Mouse (Mus musculus) adrenal gland, postnatal 36 days (tissue): ENCODE measurements around the gene Foxg1. TPM values are rescaled to one million over a fixed set of nuclear protein-coding genes. Genes with fewer than 3 reads are reported as not detected.

Source experiments
- DNase-seq, 2 experiments: peaks; one replicate each; pipeline ENCODE4 v3.0.0; 2021; ENCODE audit warnings: mixed read lengths in 1 of 2
- total RNA-seq, 2 experiments: library from RNA; stranded (reverse); gene quantifications; 2 replicates each; pipeline ENCODE4 v1.2.3; 2021

The Foxg1 gene
- total RNA-seq, 2 experiments from 2014 or later, result not detected

DNA sequence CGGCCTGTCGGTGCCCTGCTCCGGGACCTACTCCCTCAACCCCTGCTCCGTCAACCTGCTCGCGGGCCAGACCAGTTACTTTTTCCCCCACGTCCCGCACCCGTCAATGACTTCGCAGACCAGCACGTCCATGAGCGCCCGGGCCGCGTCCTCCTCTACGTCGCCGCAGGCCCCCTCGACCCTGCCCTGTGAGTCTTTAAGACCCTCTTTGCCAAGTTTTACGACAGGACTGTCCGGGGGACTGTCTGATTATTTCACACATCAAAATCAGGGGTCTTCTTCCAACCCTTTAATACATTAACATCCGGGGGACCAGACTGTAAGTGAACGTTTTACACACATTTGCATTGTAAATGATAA lies 3.2 kb downstream of the Foxg1 start:
- no peak for DNase-seq

DNA sequence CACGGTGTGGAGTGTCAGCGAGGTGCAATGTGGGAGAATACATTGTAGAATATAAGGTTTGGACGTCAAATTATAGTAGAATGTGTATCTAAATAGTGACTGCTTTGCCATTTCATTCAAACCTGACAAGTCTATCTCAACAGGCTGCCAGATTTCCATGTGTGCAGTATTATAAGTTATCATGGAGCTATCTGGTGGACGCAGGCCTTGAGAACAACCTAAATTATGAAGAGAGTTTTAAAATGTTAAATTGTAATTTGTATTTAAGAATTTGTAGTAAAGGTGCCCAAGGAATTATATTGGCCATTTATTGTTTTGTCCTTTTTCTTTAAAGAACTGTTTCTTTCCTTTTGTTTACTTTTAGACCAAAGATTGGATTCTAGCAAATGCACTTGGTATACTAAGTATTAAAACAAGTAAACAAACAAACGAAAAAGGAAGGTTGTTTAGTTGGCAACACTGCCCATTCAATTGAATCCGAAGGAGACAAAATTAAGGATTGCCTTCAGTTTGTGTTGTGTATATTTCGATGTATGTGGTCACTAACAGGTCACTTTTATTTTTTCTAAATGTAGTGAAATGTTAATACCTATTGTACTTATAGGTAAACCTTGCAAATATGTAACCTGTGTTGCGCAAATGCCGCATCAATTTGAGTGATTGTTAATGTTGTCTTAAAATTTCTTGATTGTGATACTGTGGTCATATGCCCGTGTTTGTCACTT lies 3.8 kb downstream of the Foxg1 start:
- DNase-seq, result no peak

DNA sequence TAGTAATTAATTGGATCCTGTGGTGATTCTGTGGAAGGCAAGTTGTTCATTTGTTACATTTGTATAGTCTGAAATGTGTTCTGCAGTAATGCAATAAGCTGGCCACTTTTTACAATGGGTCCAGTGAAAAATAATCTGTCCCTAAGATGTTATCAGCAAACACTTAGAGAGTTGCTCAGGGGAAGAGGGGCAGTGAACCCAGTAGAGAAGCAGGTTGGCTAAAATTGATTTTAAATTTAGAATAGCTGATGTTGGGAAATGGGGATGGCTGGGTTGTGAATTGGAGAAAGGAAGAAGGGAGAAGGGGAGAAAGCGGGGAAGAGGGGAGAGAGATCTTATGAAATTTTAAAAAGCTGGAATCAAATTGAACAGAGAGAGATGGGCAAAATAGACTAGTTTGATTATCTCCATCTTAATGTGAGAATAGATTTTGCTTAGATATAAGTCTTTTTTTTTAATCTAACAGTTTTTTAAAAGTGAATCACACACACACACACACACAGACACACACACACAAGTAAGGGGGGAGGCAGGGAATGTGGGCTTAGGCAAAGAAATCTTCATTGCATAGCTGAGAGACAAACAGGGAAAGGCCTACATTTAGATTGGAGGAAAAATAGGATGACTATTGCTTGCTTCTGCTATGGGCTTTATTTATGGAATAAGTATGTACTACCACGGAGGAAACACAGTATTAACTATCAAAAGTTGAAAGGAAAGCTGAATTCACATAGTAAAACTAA lies 5.6 kb downstream of the Foxg1 start:
- DNase-seq, result no peak

DNA sequence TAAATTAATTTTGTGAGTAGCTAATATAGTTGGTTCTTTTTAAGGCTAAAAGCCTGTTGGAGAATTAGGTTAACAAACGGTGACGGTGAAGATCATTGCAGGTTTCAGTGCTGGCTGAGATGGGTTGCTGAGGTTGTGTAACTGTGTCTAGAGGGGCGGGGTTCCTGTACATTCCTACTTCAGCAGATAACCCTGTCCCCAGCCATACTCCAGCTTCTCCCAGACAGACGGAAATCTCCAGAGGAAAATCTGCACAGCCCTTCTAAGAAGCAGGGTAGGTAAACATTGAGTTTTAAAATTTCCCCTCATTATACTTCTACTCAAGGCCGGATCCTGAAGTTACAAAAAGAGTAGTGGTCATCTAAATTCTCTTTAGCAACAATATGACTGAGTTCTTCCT lies 7.2 kb downstream of the Foxg1 start:
- DNase-seq, result no peak

DNA sequence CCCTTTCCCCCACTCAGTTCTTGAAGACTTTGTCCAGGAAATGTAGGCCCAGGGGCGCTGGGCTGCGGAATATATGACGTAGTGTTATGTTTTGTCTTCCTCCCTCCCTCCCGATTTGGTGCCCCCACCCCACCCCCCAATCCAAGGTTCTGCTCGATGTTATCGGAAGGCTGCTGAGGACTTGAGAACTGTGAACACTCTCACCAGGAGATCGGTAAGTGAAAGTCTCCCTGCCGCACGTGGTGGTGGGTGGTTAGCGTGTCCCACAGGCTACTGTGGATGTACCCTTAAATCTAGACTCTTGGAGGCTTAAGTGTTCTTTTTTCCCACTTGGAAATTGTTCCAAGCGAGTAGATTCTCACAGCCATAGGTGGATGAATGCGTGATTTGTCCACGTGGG lies 7.8 kb downstream of the Foxg1 start:
- no peak for DNase-seq

DNA sequence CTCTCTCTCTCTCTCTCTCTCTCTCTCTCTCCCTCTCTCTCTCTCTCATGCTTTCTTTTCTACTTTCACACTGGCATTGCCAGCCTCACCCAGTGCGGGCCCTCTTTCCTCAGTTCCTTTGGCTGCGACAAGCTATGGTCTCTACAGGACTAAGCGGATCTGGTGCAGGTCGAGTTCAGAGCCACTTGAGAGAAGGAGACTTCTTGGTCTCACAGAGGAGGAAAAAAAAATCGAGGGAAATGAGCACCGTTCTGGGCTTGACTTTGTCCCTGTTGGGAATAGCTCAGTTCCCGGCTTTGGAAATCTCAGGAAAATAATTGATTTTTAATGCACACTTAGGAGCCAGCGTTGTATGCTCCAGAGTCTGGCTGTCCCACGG lies 8.5 kb downstream of the Foxg1 start:
- no peak for DNase-seq

DNA sequence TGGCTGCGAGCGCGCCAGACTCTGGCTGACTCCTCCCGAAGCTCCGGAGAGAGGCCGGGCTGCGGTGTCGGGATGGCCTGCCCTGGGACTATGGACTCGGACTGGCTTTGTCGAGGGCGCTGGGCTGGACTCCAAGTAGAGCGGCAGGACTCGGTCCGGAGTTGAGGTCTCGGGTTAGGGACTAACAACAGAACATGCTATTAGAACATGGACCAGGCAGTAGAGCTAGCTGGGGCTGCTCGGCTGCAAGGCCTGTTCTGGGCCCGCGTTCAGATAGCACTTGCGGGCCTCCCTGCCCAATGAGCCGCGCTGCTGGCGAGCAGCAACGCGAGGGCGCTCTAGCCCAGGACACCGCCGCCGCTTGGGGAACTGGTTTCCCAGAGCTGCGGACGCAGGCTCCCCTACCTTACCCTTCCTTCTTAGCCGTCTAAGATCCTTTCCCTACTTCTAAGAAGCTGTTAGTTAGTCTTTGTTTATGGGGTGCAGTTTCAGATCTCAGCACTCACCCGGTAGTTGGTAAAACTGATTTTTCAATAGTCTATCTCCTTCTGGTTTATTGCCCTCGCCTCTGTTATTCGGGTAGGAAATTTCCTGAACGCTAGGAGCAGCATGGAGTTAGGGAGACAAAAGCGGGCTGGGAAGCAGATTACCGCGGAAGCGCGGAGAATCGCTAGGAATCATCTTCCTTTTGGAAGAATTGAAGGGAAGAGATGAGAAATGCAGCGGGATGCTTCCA lies 9.0 kb downstream of the Foxg1 start:
- DNase-seq, result peak; percentile 32 to 57

DNA sequence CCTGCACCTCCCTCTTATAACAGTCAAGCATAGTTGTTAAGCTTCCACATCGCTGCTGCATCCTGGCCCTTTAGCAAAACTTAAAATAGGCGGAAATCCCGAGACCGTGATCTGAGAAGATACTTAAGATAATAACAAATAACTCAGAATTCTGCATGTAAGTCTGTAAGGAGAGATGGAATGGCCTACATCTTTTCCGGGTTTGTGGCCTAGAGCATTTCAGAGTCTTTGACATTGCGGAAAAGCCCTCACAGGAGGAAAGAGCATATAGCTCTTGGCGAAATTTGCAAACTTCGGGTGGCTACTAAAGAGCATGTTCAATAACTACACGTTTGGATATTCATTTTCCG lies 9.6 kb downstream of the Foxg1 start:
- DNase-seq, result no peak

DNA sequence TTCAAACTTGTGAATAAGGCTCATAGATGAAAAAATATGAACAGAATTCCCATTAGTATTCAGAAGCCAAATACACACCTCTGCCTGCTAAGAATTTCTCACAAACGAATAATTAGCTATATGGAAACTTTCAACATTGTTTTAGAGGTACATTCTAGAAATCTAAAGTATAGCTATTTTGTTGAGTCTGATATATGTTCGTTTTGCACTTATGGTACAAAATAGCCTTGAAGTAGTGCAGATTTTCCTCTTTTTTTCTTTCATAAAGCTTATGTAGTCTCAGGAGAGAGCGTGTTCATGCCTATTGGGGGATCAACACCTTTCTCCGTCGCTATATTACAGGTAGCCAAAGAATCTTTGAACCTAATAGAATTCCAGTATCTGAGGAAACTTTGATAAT lies 10.4 kb downstream of the Foxg1 start:
- DNase-seq, result no peak

DNA sequence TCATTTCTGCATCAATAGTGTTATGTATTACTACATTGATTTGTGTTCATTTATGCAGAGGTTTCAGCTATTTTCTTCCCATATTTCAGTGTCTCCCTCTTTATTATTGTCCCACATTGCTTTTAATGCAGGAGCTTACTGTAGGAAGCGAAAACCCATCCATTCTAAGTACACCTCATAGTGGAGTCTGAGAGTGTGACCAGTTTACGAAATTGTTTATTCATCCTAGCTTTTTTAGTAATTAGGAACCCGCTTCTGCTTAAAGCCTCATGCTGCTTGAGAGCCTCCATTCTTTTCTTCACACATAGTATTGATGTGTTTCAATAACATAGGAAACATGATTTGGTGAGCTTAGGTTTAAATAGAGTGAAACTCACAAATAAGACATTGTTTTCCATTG lies 11.2 kb downstream of the Foxg1 start:
- DNase-seq, result no peak

DNA sequence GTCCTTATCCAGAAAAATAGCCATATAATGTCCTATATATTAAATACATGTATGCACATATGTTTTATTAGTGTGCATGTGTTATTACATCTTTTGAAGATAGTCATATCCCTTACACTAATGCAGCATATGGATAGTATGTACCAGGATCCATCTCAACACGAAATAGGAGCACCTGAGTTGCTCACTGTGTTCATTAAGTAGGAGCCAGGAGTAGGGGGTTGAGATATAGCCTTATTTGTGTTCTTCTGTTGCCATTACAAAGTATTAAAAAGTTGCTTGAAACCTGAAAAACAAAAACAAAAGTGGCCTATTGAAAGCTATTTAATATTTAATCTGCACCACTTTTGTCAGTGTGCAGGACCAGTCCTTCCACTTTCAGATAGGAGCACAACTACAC lies 11.7 kb downstream of the Foxg1 start:
- no peak for DNase-seq

DNA sequence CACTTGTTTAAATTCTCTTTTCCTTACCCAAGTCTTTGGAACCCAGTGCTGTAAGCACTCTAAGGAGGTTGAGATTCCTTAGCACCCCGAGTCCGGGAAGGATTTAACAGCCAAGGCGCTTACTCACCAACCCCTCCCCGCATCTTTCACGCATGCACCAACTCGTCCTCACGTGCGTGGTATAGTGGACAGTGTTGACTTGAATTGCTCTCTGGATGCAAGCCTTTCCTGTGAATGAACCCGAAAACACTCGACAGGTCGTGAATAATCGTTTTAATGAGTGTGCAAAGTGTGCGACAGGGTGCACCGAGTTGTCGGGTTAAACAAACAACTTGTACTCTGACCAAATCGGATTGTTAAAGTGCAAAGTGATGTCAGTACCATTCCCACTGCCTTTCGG lies 12.4 kb downstream of the Foxg1 start:
- no peak for DNase-seq

DNA sequence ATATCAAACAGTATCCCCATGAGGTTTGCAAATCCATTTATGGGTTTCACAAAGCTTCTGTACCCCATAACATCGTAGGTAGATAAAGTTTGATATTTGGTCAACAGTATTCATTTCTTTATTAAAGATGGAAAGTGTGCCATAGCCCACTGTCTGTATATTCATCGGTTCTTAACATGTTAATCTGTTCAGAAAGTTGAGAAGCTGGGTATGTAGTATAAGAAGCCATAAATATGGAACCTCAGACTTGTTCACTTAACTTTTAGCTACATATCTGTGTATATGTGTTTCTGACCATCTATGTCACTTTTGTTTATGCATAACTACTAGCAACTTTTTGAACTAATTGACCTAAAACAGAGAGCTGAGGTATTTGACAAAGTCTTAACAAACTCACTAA lies 13.5 kb downstream of the Foxg1 start:
- DNase-seq, result no peak

DNA sequence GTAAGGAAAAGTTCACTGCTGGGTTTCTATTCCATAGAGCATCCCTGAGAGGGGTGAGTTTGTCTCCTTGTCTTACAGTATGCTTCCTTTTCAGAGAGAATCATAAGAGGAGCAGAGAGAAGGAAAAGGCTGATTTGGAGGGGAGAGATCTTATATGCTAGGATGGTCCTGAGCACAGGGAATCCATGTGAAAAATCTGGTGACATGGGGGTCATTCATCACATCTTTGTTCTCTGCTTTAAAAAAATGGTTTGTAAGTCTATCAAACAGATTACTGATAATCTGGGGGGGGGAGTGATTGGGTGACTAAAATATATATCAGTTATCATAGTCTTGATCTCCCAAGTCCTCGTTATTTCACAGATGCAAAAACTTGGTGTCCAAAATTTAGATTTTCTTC lies 14.3 kb downstream of the Foxg1 start:
- DNase-seq, result no peak

DNA sequence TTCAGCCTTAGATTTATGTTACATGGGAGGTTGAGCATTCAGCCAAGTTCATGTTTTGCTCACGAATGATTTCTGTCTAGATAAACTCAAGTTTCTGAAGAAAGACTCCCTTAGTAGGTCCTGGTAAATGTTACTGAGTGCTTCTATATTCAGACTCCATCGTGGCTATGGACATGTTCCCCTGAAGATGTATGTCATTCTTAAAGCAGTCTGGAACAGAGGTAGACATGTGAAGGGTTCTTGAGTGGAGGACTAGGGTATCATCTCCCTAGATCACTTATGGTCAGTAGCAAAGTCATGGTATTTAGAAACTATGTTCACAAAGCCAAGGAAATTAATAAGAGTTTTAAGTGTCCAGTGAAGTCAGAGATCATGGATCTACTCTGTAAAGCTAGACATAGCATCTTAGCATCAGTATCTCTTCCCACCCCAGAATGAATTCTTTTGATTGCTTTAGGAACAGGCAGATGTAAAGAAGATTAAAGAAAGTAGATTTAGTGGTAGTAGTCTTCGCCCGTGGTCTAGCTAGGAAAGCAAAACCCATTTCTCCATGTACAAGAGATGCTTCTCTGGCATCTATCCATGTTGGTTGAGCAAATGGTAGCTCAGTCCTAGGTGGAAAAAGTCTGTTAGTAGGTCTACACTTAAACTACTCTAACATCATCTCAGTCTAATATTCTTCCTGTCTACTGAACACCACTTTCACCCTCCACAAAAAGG lies 15.1 kb downstream of the Foxg1 start:
- no peak for DNase-seq

DNA sequence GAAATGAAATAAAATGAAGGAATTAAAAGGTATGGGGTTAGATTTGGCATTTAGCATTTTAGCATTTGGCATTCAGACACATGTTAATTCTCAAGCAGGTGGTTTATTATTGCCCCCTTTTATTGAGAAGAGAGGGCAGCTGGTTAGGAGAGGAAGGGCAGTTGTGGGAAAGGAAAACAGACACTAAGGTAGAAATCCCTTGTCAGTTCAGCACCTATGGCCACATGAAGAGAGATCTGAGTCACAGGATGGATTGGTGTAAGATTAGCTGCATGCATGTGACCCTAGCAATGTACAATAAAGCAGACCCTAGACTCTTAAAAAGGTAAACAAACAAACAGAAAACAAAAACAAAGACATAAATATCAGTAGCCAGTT lies 15.7 kb downstream of the Foxg1 start:
- no peak for DNase-seq

DNA sequence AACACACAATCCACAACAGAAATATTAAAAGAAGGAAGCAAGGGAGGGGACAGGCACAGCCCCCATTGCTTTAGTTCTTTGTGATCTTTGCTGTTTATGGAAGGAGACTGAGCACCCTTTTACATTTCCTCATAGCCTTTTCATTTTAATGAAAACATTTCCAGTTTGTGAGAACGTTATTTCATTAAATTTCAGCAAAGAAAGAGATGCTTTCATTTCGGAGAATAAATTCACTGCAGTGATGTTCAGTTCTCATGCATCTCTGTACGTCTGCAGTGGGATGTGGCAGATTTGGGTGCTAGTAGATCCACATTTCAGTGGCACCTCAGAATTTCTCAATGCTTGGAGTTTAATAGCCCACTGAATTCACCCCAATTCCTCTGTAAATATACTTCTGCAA lies 16.2 kb downstream of the Foxg1 start:
- DNase-seq, result no peak

DNA sequence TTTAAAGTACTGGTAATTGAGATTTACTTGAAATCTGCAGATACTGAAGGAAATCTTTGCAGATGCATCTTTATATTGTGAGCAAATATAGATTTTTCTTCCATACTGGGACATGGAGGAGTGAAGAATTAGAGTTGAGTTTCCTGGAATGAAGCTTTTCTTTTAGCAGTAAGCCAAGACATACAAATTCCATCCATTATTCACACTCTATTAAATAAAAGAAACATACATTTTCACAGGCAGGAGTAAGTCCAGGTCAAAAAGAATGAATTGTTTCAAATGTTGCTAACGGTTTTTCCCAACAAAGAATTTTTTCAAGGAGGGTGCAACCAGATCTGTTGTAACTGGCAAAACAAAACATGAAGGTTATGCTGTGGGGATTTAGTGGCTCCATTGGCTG lies 17.2 kb downstream of the Foxg1 start:
- DNase-seq, result no peak

DNA sequence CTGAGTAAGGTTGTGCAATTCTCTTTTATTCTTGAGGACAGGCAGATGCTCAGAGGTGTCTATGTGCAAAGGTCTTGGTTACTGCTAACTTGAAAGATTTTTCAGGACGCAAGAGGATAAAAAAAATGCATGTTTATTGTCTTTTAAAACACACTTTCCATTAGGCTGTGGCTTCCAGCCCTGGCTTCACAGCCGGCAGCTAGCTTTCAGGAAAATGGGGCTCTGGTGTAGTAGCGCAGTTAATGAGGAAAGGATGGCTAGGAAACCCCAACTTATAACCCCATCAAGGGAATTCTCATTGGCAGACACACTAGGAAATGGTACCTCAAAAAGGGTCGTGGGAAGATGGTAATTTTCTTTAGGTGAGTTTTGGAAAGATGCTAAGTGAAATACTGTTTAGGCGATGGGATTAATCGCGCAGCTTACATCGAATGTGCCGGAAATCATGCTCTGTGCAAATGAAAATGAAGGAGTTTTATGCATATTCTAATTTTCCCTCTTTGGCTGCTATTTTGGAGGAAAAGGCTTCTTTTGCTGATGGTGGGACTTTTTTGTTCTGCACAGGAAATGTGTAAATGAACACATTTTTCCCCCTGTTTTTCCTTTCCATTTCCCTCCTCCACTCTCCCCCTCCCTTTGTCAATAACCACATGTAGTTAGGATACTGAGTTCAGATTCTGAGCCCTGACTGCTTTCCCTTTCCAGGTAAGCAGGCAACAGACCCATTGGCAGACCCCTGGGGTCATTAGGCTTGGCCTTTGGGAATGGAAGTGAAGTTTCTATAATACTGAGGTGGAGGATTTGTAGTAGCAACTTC lies 17.8 kb downstream of the Foxg1 start:
- DNase-seq, result no peak

DNA sequence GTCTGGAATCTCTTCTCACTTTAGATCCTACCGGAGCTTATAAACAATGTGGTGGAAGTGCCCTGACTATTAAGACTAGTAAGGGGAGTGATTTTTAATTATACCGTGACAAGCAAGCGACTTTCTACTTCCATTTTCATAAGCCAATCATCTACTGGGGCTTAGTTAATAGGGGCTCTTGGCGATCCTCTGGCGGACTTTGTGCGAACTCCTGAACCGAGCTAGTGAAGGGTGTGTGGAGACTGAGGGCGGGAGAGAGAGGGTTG lies 18.3 kb downstream of the Foxg1 start:
- no peak for DNase-seq

DNA sequence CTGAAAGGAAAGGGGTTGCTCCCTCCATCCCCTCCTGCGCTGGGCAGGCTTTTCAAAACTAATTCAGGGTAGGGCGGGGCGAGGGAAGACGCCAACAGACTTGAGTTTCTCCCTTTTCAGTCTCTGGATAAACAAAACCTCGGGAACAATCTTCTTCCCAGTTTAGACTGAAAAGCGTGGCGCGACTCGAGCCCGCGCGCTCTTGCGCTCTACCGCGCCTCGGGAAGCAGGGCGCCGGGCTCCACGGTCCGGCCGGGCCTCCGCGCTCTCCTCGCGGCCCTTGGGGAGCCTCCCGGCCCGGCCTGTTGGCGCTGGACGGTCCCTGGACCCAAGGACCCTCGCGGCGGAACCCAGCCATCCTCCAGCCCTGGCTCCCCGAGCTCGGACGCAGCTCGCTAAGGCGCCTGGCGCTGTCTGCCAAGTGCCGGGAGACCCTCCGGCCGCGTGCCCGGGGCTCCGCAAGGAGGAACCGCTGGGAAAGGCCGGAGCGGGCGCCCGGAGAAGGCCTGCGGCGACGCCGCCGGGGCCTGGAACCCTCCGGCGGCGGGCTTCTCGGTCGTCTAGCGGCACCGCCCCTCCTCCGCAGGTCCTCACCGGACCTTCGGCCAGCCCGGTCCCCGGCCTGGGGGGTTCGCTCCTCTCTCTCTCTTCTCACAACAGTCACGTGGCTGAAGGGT lies 18.8 kb downstream of the Foxg1 start:
- no peak for DNase-seq

DNA sequence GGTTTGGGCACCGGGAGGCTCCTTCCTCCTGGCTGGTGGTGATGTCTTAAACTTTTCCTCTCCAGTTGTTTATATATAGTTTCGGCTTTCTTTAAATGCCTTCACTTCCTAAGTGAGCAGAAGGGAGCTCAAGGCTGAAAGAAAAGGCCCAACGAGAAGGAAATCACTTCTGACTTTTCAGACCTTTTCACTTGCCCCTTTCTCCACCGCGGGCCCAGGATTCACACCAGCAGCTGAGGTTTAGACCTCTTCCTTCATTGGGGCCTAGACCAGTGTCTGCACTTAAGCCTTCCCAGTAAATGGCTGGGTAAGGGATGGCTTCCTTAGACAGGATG lies 19.3 kb downstream of the Foxg1 start:
- no peak for DNase-seq
